Mouse (Mus musculus) G1E (cell line): ENCODE results near the gene Rps6kc1.

ENCODE experiments used
- CTCF ChIP-seq: IDR thresholded peaks from 2 replicates; pipeline ENCODE4 v1.5.1; 2012; ENCODE audit warnings: low read depth, low read length, inconsistent platforms, mixed read lengths
- GATA1 ChIP-seq: IDR thresholded peaks from 2 replicates; pipeline ENCODE4 v1.6.1; 2012; ENCODE audit warnings: borderline replicate concordance, low read length, inconsistent platforms, mixed read lengths
- GATA2 ChIP-seq: IDR thresholded peaks from 2 replicates; pipeline ENCODE4 v1.6.1; 2012; ENCODE audit warnings: low read depth, low read length, inconsistent platforms, borderline replicate concordance
- TAL1 ChIP-seq: conservative IDR thresholded peaks from 2 replicates; pipeline ENCODE4 v1.6.1; 2012; ENCODE audit warnings: low read depth, low read length, inconsistent platforms, mixed read lengths

GRCm38 (mm10) chr1:190947986-190948385, 36.4 kb upstream of the Rps6kc1 start:
- TF ChIP-seq CTCF (no peak), TAL1 (no peak), GATA1 (no peak), GATA2 (no peak)
